Mouse (Mus musculus): ENCODE data around the gene Ear6.

Ear6 gene

GRCm38 (mm10) chr14:51893809-51894208 lies 40.3 kb downstream of the Ear6 start:
- DNase-seq (ENCODE audit: low read depth, low spot score): no peak

GRCm38 (mm10) chr14:51895071-51895470 lies 41.6 kb downstream of the Ear6 start:
- DNase-seq (ENCODE audit: low read depth, low spot score): no peak

- no peak for DNase-seq (ENCODE audit: low read depth, low spot score)
Measured at GRCm38 (mm10) chr14:51896019-51896418, 42.5 kb downstream of the Ear6 start.

DNA sequence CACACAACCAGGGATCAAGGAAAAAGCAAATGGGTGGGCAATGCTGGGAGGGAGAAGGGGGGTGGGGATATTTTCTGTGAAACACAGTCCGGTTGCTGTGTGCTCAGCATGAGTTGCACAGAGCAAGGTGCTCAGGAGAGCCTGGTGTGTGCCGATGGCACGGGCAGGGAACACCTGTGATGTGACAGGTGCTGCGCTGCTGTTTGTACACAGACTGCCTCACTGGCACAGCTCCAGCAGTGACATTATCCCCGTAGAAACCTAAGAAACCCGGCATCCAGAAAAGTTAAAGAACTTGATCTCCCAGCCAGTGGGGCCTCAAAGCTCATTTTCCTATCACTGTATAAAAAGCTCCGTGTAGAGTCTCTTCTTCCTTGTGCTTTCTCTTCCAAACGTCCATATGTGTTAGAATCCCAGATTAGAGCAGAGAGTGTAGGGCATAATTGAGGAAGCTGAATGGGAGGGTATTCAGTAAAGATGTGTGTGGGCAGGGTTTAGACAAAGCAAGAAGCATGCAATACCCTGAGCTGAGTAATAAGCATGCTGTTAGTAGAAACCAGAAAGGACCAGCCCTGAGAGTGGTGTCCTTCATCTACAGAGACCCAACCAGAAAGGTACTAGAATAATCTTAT lies 43.2 kb downstream of the Ear6 start:
- no peak for DNase-seq (ENCODE audit: low read depth, low spot score)

DNA sequence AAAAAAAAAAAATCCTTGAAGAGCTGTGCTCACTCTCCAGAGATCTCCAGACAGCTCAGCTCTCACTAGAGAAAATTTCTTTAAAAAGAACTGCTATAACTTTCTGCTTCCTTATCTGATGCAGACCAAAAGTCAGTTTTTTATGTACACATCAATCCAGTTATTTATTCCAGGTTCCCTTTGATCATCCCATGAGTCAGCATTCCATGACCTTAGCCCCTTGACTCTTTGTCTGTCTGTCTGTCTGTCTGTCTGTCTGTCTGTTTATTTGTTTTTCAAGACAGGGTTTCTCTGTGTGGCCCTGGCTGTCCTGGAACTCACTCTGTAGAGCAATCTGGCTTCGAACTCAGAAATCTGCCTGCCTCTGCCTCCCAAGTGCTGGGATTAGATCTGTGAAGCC lies 45.9 kb downstream of the Ear6 start:
- DNase-seq (ENCODE audit: low read depth, low spot score): no peak

GRCm38 (mm10) chr14:51902806-51903710 lies 49.6 kb downstream of the Ear6 start:
- DNase-seq (ENCODE audit: low read depth, low spot score): no peak

GRCm38 (mm10) chr14:51903782-51904181 lies 50.3 kb downstream of the Ear6 start:
- DNase-seq (ENCODE audit: low read depth, low spot score): no peak

Measured in WW6 (cell line).